Mouse (Mus musculus) MEL (cell line): ENCODE data around the gene Tmprss4.

Source experiments
- CTCF ChIP-seq, 3 experiments: IDR thresholded peaks in 2 of 3; conservative IDR thresholded peaks in 1 of 3; 2 replicates each; pipeline ENCODE4 v1.5.1; 2011 to 2012; ENCODE audit warnings: low read length in 3 of 3, low read depth in 2 of 3, mild to moderate bottlenecking in 2 of 3, improper control_type of control experiment in 1 of 3, inconsistent platforms in 1 of 3, mixed read lengths in 1 of 3, moderate library complexity in 1 of 3; ENCODE audit not compliant: control insufficient read depth in 1 of 3, insufficient read depth in 1 of 3, poor library complexity in 1 of 3, severe bottlenecking in 1 of 3
- EP300 ChIP-seq, 2 experiments: IDR thresholded peaks; 2 replicates each; pipeline ENCODE4 v1.6.1; 2011; ENCODE audit warnings: improper control_type of control experiment in 2 of 2, low read length in 2 of 2, low read depth in 1 of 2, mild to moderate bottlenecking in 1 of 2
- JUND ChIP-seq: IDR thresholded peaks from 2 replicates; pipeline ENCODE4 v1.6.1; 2011; ENCODE audit warnings: low read depth, mild to moderate bottlenecking, improper control_type of control experiment, low read length
- MAFK ChIP-seq: IDR thresholded peaks from 2 replicates; pipeline ENCODE4 v1.6.1; 2011; ENCODE audit warnings: low read depth, mild to moderate bottlenecking, low read length, improper control_type of control experiment, borderline replicate concordance
- MAX ChIP-seq: IDR thresholded peaks from 2 replicates; pipeline ENCODE4 v1.6.1; 2011; ENCODE audit warnings: low read length, improper control_type of control experiment
- MAZ ChIP-seq: IDR thresholded peaks from 2 replicates; pipeline ENCODE4 v1.6.1; 2012; ENCODE audit warnings: low read depth, mild to moderate bottlenecking, inconsistent platforms, low read length, improper control_type of control experiment
- NELFE ChIP-seq: IDR thresholded peaks from 2 replicates; pipeline ENCODE4 v1.6.1; 2011; ENCODE audit warnings: low read depth, low read length, improper control_type of control experiment
- NRF1 ChIP-seq: IDR thresholded peaks from 2 replicates; pipeline ENCODE4 v1.6.1; 2014; ENCODE audit warnings: low read depth, mild to moderate bottlenecking, inconsistent platforms, low read length, improper control_type of control experiment, moderate library complexity; ENCODE audit not compliant: poor library complexity, insufficient read depth, severe bottlenecking
- POLR2A ChIP-seq, 2 experiments: IDR thresholded peaks; 2 replicates each; pipeline ENCODE4 v1.6.1; 2011 to 2012; ENCODE audit warnings: low read length in 2 of 2, mild to moderate bottlenecking in 2 of 2, control low read depth in 1 of 2, improper control_type of control experiment in 1 of 2, low read depth in 1 of 2, moderate library complexity in 1 of 2; ENCODE audit not compliant: control insufficient read depth in 1 of 2, insufficient read depth in 1 of 2, poor library complexity in 1 of 2
- POLR2AphosphoS5 ChIP-seq: IDR thresholded peaks from 2 replicates; pipeline ENCODE4 v1.6.1; 2012; ENCODE audit warnings: low read depth, borderline replicate concordance, mild to moderate bottlenecking, inconsistent platforms, low read length, moderate library complexity, mixed read lengths
- TCF12 ChIP-seq: IDR thresholded peaks from 2 replicates; pipeline ENCODE4 v1.6.1; 2014; ENCODE audit warnings: low read depth, mild to moderate bottlenecking, inconsistent platforms, low read length, improper control_type of control experiment, moderate library complexity
- USF1 ChIP-seq: IDR thresholded peaks from 2 replicates; pipeline ENCODE4 v1.6.1; 2014; ENCODE audit warnings: low read depth, mild to moderate bottlenecking, inconsistent platforms, low read length, improper control_type of control experiment, moderate library complexity
- ZC3H11A ChIP-seq: IDR thresholded peaks from 2 replicates; pipeline ENCODE4 v1.6.1; 2012; ENCODE audit warnings: low read depth, mild to moderate bottlenecking, inconsistent platforms, low read length, improper control_type of control experiment
- ZMIZ1 ChIP-seq: IDR thresholded peaks from 2 replicates; pipeline ENCODE4 v1.6.1; 2012; ENCODE audit warnings: low read depth, mild to moderate bottlenecking, inconsistent platforms, low read length, improper control_type of control experiment, moderate library complexity

DNA sequence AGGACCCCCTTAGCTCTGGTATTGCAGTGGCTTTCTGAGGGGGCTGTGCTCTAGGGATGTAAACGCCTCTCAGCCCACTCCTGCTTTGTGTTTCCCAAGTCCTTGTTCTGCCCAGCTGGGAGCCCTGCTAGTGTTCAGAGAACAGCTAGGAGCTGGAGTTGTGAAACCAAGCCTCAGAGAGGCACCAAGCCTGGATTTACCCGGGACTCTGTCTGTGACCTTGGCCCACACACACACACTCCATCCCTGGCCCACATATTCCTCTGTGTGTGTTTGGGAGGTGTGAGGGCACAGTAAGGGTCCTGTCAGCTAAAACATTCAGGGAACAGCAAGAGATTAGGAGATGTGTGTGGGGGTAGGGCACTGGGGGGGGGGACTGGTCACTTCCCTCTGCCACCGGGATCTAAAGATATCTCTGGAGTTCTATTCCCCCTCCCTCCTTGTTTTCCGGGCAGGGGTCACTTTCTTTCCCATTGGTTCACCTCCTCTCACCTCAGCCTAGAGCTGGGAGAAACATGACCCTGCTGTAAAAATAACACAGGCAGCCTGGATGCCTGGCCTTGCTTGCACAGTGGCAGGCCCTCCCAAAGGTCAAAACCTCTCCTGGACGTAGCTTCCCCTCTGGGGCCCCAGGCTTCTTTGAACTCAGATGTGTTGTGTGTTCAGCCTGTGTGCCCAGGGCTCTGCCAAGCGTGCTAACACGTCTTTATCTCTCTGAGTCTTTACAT, 67.3 kb downstream of the Tmprss4 start:
- TF ChIP-seq TCF12: no peak
- no peak for TF ChIP-seq CTCF (IDR thresholded peaks at IDR 0.05 in 2 of 3, conservative IDR thresholded peaks at IDR 0.05 in 1 of 3; ENCODE audit: control insufficient read depth in 1 of 3, insufficient read depth in 1 of 3, low read depth in 2 of 3, low read length in 3 of 3, poor library complexity in 1 of 3, severe bottlenecking in 1 of 3)
- no peak for TF ChIP-seq EP300 (IDR thresholded peaks at IDR 0.05; ENCODE audit: low read depth in 1 of 2, low read length in 2 of 2)
- no peak for TF ChIP-seq POLR2A (IDR thresholded peaks at IDR 0.05; ENCODE audit: control insufficient read depth in 1 of 2, insufficient read depth in 1 of 2, low read depth in 1 of 2, low read length in 2 of 2, poor library complexity in 1 of 2)
- no peak for TF ChIP-seq NELFE
- no peak for TF ChIP-seq ZC3H11A
- no peak for TF ChIP-seq JUND
- no peak for TF ChIP-seq ZMIZ1
- TF ChIP-seq MAX: no peak
- no peak for TF ChIP-seq POLR2AphosphoS5
- no peak for TF ChIP-seq USF1
- no peak for TF ChIP-seq NRF1
- no peak for TF ChIP-seq MAFK
- TF ChIP-seq MAZ: no peak
